Mouse (Mus musculus): ENCODE measurements around the gene Bcas2. TPM values are rescaled to one million over a fixed set of nuclear protein-coding genes. Genes with fewer than 3 reads are reported as not detected.

Bcas2 gene
- 10 to 100 TPM; 38.5 to 43.3 TPM for total RNA-seq (2023)

GRCm38 (mm10) chr3:103171505-103172267 lies at the start of gene Bcas2:
Gene Bcas2, plus strand, starts transcription at chr3:103171655.

Other genes with a start within 250 kb of the Bcas2 start
- not detected for gene Sycp1, start 235.6 kb upstream of the Bcas2 start, total RNA-seq (2023)
- not detected for gene Nr1h5, start 207.5 kb upstream of the Bcas2 start, total RNA-seq (2023)
- 10 to 100 TPM; 47.7 to 59.3 TPM for gene Sike1, start 175.9 kb upstream of the Bcas2 start, total RNA-seq (2023)
- 100 to 1,000 TPM; 183 to 214 TPM for gene Csde1, start 151.2 kb upstream of the Bcas2 start, total RNA-seq (2023)
- gene Nras, start 113.4 kb upstream of the Bcas2 start, total RNA-seq (2023), result 10 to 100 TPM; 76.4 to 84.2 TPM
- gene Ampd1, start 97.6 kb upstream of the Bcas2 start, total RNA-seq (2023), result not detected
- 1 to 10 TPM; 1.9 to 2.2 TPM for gene Dennd2c, start 69.1 kb upstream of the Bcas2 start, total RNA-seq (2023)
- gene Trim33, start 107.6 kb downstream of the Bcas2 start, total RNA-seq (2023), result 10 to 100 TPM; 40.5 to 42.2 TPM

Data from neutrophil, adult 83 days (primary cell).